Mouse (Mus musculus) embryonic facial prominence, embryonic 13.5 days (tissue): ENCODE results near the gene Rictor. TPM values are rescaled to one million over a fixed set of nuclear protein-coding genes. Genes with fewer than 3 reads are reported as not detected.
"Not testable (repeated sequence)": the region's sequence is repeated elsewhere in the genome, so short reads cannot be mapped to it uniquely, and the experiment has no call there.

Experiments used
- ATAC-seq: fragments of 200-750 bp; cut with Nextera tagmentation; 2 replicates; pipeline ENCODE4 v1.8.0; 2017; ENCODE audit warnings: low read depth; ENCODE audit not compliant: insufficient number of reproducible peaks, insufficient read depth, low FRiP score, low TSS enrichment
- H3K27ac ChIP-seq: fragments of 300-500 bp; sonication (generic); 2 replicates; pipeline ENCODE4 v1.5.1; 2015; ENCODE audit warnings: moderate library complexity, mild to moderate bottlenecking, inconsistent platforms
- H3K27me3 ChIP-seq: fragments of 300-500 bp; sonication (generic); 2 replicates; pipeline ENCODE4 v1.6.1; 2015; ENCODE audit warnings: mild to moderate bottlenecking, inconsistent platforms
- H3K36me3 ChIP-seq: fragments of 300-500 bp; sonication (generic); 2 replicates; pipeline ENCODE4 v1.6.1; 2015; ENCODE audit warnings: mild to moderate bottlenecking, inconsistent platforms
- H3K4me1 ChIP-seq: fragments of 300-500 bp; sonication (generic); 2 replicates; pipeline ENCODE4 v1.6.1; 2015; ENCODE audit warnings: inconsistent platforms
- H3K4me2 ChIP-seq: fragments of 300-500 bp; sonication (generic); 2 replicates; pipeline ENCODE4 v1.6.1; 2015; ENCODE audit warnings: moderate library complexity, mild to moderate bottlenecking, inconsistent platforms
- H3K4me3 ChIP-seq: fragments of 300-500 bp; sonication (generic); 2 replicates; pipeline ENCODE4 v1.5.1; 2015; ENCODE audit warnings: mild to moderate bottlenecking, inconsistent platforms
- H3K9ac ChIP-seq: fragments of 300-500 bp; sonication (generic); 2 replicates; pipeline ENCODE4 v1.6.1; 2015; ENCODE audit warnings: mild to moderate bottlenecking, inconsistent platforms
- H3K9me3 ChIP-seq: fragments of 300-500 bp; sonication (generic); 2 replicates; pipeline ENCODE4 v1.6.1; 2016; ENCODE audit warnings: inconsistent platforms
- WGBS: fragments of 180-500 bp; shearing (Covaris S2); methylation state at CpG from one replicate; pipeline ENCODE4 v1.1.7; 2015; ENCODE audit warnings: mixed read lengths; 5-methylcytosine and 5-hydroxymethylcytosine counted together
- polyA plus RNA-seq: library from polyadenylated mRNA; unstranded; fragments of >200 nt; fragmentation: Nextera tagmentation; extraction: Ambion mirVana; gene quantifications from 2 replicates; pipeline ENCODE4 v1.2.1, GENCODE M21; 2015

Gene Rictor
- polyA plus RNA-seq, 1 experiment from 2014 or later: 45.1 TPM

DNA sequence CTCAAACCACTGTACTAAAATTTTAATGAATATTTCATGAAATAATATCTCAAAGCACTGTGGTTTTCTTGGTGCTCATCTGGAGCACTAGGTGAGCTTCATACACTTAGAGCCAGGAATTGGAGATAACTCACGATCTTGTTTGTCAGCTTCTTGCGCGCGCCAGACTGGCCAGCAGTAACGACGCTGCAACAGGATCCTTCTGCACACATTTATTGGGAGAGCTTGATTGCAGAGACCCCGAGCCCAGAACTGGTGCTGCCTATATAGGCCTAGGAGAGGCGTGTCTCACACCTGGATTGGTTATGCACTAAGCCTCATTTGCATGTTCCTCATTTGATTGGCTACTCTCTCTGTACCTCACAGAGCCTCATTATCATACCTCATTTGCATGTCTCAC, 93.0 kb downstream of the Rictor start:
- H3K4me1 ChIP-seq, ATAC-seq, H3K4me3 ChIP-seq, H3K4me2 ChIP-seq, H3K27ac ChIP-seq, H3K9me3 ChIP-seq, H3K9ac ChIP-seq, H3K27me3 ChIP-seq: not testable (repeated sequence)
- H3K36me3 ChIP-seq: peaks cover 35% of the 10 kb centered on the region
- WGBS: 96% methylated on average over 8 of the region's 8 CpGs

GRCm38 (mm10) chr15:6815807-6816206, 107.6 kb downstream of the Rictor start:
- Histone ChIP-seq H3K36me3 (no peaks in the 10 kb centered on the region), H3K9ac (no peak overlapping the region), H3K27ac (no peak overlapping the region), H3K27me3 (no peaks in the 10 kb centered on the region), H3K4me2 (no peak overlapping the region), H3K9me3 (peaks cover 7% of the 10 kb centered on the region; the same call in 1 of the 2 replicates), H3K4me1 (no peaks in the 10 kb centered on the region), H3K4me3 (no peak overlapping the region)
- 53% methylated on average over 4 of the region's 4 CpGs for WGBS
- no peak for ATAC-seq

DNA sequence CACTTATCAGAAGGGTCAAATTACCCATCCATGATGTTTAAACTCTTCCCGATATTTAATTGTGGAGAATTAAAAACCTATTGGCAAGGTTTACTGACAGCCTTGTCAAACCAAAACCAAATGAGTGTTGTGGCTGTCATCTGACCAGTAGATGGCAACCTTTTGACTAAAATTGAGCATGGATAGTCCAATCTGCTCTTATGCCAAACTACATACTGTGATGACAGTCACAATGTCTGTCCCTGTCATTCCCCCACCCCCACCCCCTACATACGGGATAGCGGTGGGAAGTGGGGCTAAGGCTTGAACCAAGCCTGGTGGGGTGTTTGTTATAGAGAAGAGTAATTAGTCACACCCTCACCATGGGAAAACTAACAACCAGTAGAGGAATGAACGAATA, 132.0 kb downstream of the Rictor start:
- no peak for ATAC-seq
- H3K27ac ChIP-seq: no peak overlapping the region

GRCm38 (mm10) chr15:6849851-6850250, 141.7 kb downstream of the Rictor start:
- no peak overlapping the region for H3K27ac ChIP-seq
- no peak for ATAC-seq
- 60% methylated on average over 1 of the region's 1 CpGs for WGBS

More for the DNA sequence above, 132.0 kb downstream of the Rictor start:
- H3K4me1 ChIP-seq: no peaks in the 10 kb centered on the region
- no peaks in the 10 kb centered on the region for H3K9me3 ChIP-seq
- no peak overlapping the region for H3K9ac ChIP-seq
- no peaks in the 10 kb centered on the region for H3K36me3 ChIP-seq
- H3K4me2 ChIP-seq: no peak overlapping the region
- H3K27me3 ChIP-seq: no peaks in the 10 kb centered on the region
- H3K4me3 ChIP-seq: no peak overlapping the region
- WGBS: 47% methylated on average over 4 of the region's 4 CpGs

More at GRCm38 (mm10) chr15:6849851-6850250, 141.7 kb downstream of the Rictor start:
- H3K4me2 ChIP-seq: no peak overlapping the region
- H3K9me3 ChIP-seq: no peaks in the 10 kb centered on the region
- H3K27me3 ChIP-seq: no peaks in the 10 kb centered on the region
- H3K4me1 ChIP-seq: no peaks in the 10 kb centered on the region
- no peak overlapping the region for H3K9ac ChIP-seq
- no peaks in the 10 kb centered on the region for H3K36me3 ChIP-seq
- H3K4me3 ChIP-seq: no peak overlapping the region

Other genes with a start within 250 kb of the Rictor start
- gene Fyb, start 185.5 kb upstream of the Rictor start, polyA plus RNA-seq: 4.6 and 9.0 TPM in 2 replicates
- 0.53 and 0.65 TPM in 2 replicates for gene Osmr, start 166.6 kb downstream of the Rictor start, polyA plus RNA-seq